Mouse (Mus musculus): ENCODE results near the gene Abca6.

- 0 out of 2 replicates have a peak, but pooled peaks have one; percentile 7 for TF ChIP-seq CTCF (IDR thresholded peaks at IDR 0.05; ENCODE audit: low read depth)
- TF ChIP-seq EP300 (IDR thresholded peaks at IDR 0.05; ENCODE audit: low read depth): no peak
Measured at GRCm38 (mm10) chr11:110232975-110233374, 18.6 kb downstream of the Abca6 start.

Measured in liver, postnatal 0 days (tissue).